Mouse (Mus musculus) heart, embryonic 11.5 days (tissue): ENCODE data around the gene Foxr1. TPM values are rescaled to one million over a fixed set of nuclear protein-coding genes. Genes with fewer than 3 reads are reported as not detected.
"Not testable (repeated sequence)": the region's sequence is repeated elsewhere in the genome, so short reads cannot be mapped to it uniquely, and the experiment has no call there.

Source experiments
- ATAC-seq: fragments of 200-750 bp; cut with Nextera tagmentation; replicated peaks from 2 replicates; pipeline ENCODE4 v1.8.0; 2017; ENCODE audit warnings: moderate library complexity; ENCODE audit not compliant: insufficient number of reproducible peaks, low FRiP score, low TSS enrichment
- H3K27ac ChIP-seq: fragments of 300-500 bp; sonication (generic); 2 replicates; pipeline ENCODE4 v1.5.1; 2014; ENCODE audit warnings: mild to moderate bottlenecking, low read depth, low read length
- H3K27me3 ChIP-seq: fragments of 300-500 bp; sonication (generic); 2 replicates; pipeline ENCODE4 v1.6.1; 2014; ENCODE audit warnings: mild to moderate bottlenecking, low read length, mixed read lengths; ENCODE audit not compliant: control insufficient read depth, insufficient read depth
- H3K36me3 ChIP-seq: fragments of 300-500 bp; sonication (generic); 2 replicates; pipeline ENCODE4 v1.6.1; 2014; ENCODE audit warnings: mild to moderate bottlenecking, low read length, moderate library complexity, mixed read lengths; ENCODE audit not compliant: control insufficient read depth, insufficient read depth
- H3K4me1 ChIP-seq: fragments of 300-500 bp; sonication (generic); 2 replicates; pipeline ENCODE4 v1.6.1; 2014; ENCODE audit warnings: low read length; ENCODE audit not compliant: control insufficient read depth, insufficient read depth
- H3K4me2 ChIP-seq: fragments of 300-500 bp; sonication (generic); 2 replicates; pipeline ENCODE4 v1.6.1; 2014; ENCODE audit warnings: mild to moderate bottlenecking, moderate library complexity
- H3K4me3 ChIP-seq: fragments of 300-500 bp; sonication (generic); 2 replicates; pipeline ENCODE4 v1.5.1; 2014; ENCODE audit warnings: low read depth, low read length
- H3K9ac ChIP-seq: fragments of 300-500 bp; sonication (generic); 2 replicates; pipeline ENCODE4 v1.6.1; 2014; ENCODE audit warnings: mild to moderate bottlenecking, low read depth, low read length, moderate library complexity
- H3K9me3 ChIP-seq: fragments of 300-500 bp; sonication (generic); replicated peaks from 2 replicates; pipeline ENCODE4 v1.6.1; 2016; ENCODE audit warnings: low read length; ENCODE audit not compliant: control insufficient read depth
- WGBS: fragments of 180-500 bp; shearing (Covaris S2); extraction: QIAGEN DNeasy Blood & Tissue Kit; methylation state at CpG from one replicate; pipeline ENCODE4 v1.1.7; 2014; ENCODE audit not compliant: insufficient replicate concordance; 5-methylcytosine and 5-hydroxymethylcytosine counted together
- polyA plus RNA-seq: library from polyadenylated mRNA; unstranded; fragments of >200 nt; fragmentation: Nextera tagmentation; extraction: Ambion mirVana; gene quantifications from 2 replicates; pipeline ENCODE4 v1.2.1, GENCODE M21; 2014

Foxr1 gene
- polyA plus RNA-seq, 1 experiment from 2014 or later = not detected

- no peak overlapping the region for H3K9ac ChIP-seq
These were observed 17.4 kb downstream of the Foxr1 start for GRCm38 (mm10) chr9:44423576-44423975.

GRCm38 (mm10) chr9:44420280-44420898, 20.5 kb downstream of the Foxr1 start:
- 71% methylated on average over 5 of the region's 5 CpGs for WGBS
- no peak for ATAC-seq

More at GRCm38 (mm10) chr9:44423576-44423975, 17.4 kb downstream of the Foxr1 start:
- Histone ChIP-seq H3K27ac (no peak overlapping the region), H3K4me2 (no peak overlapping the region), H3K36me3 (no peaks in the 10 kb centered on the region), H3K4me1 (no peaks in the 10 kb centered on the region; the same call in 1 of the 2 replicates), H3K27me3 (no peaks in the 10 kb centered on the region), H3K4me3 (no peak overlapping the region), H3K9me3 (no peaks in the 10 kb centered on the region)
- 74% methylated on average over 4 of the region's 4 CpGs for WGBS
- no peak for ATAC-seq

GRCm38 (mm10) chr9:44419730-44420129, 21.2 kb downstream of the Foxr1 start:
- H3K4me2 ChIP-seq, H3K4me3 ChIP-seq, H3K36me3 ChIP-seq, H3K4me1 ChIP-seq, H3K27ac ChIP-seq, H3K27me3 ChIP-seq, H3K9ac ChIP-seq, H3K9me3 ChIP-seq, ATAC-seq: not testable (repeated sequence)
- WGBS = 87% methylated on average over 9 of the region's 9 CpGs

More at GRCm38 (mm10) chr9:44420280-44420898, 20.5 kb downstream of the Foxr1 start:
- Histone ChIP-seq H3K4me2 (no peak overlapping the region), H3K4me1 (peaks cover 5% of the 10 kb centered on the region), H3K27ac (no peak overlapping the region), H3K4me3 (no peak overlapping the region), H3K9ac (no peak overlapping the region), H3K27me3 (no peaks in the 10 kb centered on the region), H3K36me3 (no peaks in the 10 kb centered on the region), H3K9me3 (no peaks in the 10 kb centered on the region)

- Histone ChIP-seq H3K4me1 (peaks cover 5% of the 10 kb centered on the region), H3K9ac (peak within 1 kb of the TSS; percentile 80), H3K27ac (peak within 1 kb of the TSS; percentile 54), H3K4me3 (peak within 1 kb of the TSS; percentile 70), H3K36me3 (no peaks in the 10 kb centered on the region), H3K9me3 (no peaks in the 10 kb centered on the region), H3K4me2 (peak within 1 kb of the TSS; percentile 94), H3K27me3 (no peaks in the 10 kb centered on the region)
- no peak for ATAC-seq
- 74% methylated on average over 14 of the region's 14 CpGs for WGBS
These were observed 22.2 kb downstream of the Foxr1 start, which contains the start of gene Ccdc84 for GRCm38 (mm10) chr9:44418519-44419385. Gene Ccdc84, minus strand, starts transcription at chr9:44418569.

GRCm38 (mm10) chr9:44417892-44418363, 23.0 kb downstream of the Foxr1 start:
- Histone ChIP-seq H3K27me3 (no peaks in the 10 kb centered on the region), H3K4me3 (peak overlapping the region; percentile 70), H3K4me2 (peak overlapping the region; percentile 94), H3K4me1 (peaks cover 5% of the 10 kb centered on the region), H3K27ac (peak overlapping the region; percentile 54), H3K36me3 (peaks cover under 1% of the 10 kb centered on the region), H3K9ac (peak overlapping the region; percentile 80), H3K9me3 (no peaks in the 10 kb centered on the region)
- peak; percentile 94 for ATAC-seq
- 1% methylated on average over 38 of the region's 38 CpGs for WGBS

GRCm38 (mm10) chr9:44417156-44417891, 23.6 kb downstream of the Foxr1 start:
- H3K27ac ChIP-seq = peak overlapping the region; percentile 54

GRCm38 (mm10) chr9:44412781-44413180, 28.2 kb downstream of the Foxr1 start:
- H3K36me3 ChIP-seq = peaks cover 26% of the 10 kb centered on the region

More at GRCm38 (mm10) chr9:44417156-44417891, 23.6 kb downstream of the Foxr1 start:
- peaks cover 4% of the 10 kb centered on the region for H3K36me3 ChIP-seq
- no peaks in the 10 kb centered on the region for H3K9me3 ChIP-seq
- peak overlapping the region; percentile 94 for H3K4me2 ChIP-seq
- no peaks in the 10 kb centered on the region for H3K27me3 ChIP-seq
- H3K9ac ChIP-seq = peak overlapping the region; percentile 80
- ATAC-seq = peak; percentile 69
- peak overlapping the region; percentile 70 for H3K4me3 ChIP-seq
- 8% methylated on average over 26 of the region's 26 CpGs for WGBS
- peaks cover 5% of the 10 kb centered on the region for H3K4me1 ChIP-seq

GRCm38 (mm10) chr9:44412306-44412705, 28.6 kb downstream of the Foxr1 start:
- 70% methylated on average over 4 of the region's 4 CpGs for WGBS
- H3K4me2 ChIP-seq = no peak overlapping the region
- no peak overlapping the region for H3K9ac ChIP-seq
- no peak for ATAC-seq
- H3K36me3 ChIP-seq = peaks cover 26% of the 10 kb centered on the region
- H3K4me3 ChIP-seq = no peak overlapping the region
- H3K27me3 ChIP-seq = no peaks in the 10 kb centered on the region
- H3K4me1 ChIP-seq = peaks cover 8% of the 10 kb centered on the region
- H3K27ac ChIP-seq = no peak overlapping the region
- H3K9me3 ChIP-seq = no peaks in the 10 kb centered on the region

More at GRCm38 (mm10) chr9:44412781-44413180, 28.2 kb downstream of the Foxr1 start:
- Histone ChIP-seq H3K9me3 (no peaks in the 10 kb centered on the region), H3K27ac (no peak overlapping the region), H3K4me1 (peaks cover 9% of the 10 kb centered on the region), H3K4me3 (no peak overlapping the region), H3K4me2 (no peak overlapping the region), H3K9ac (no peak overlapping the region), H3K27me3 (no peaks in the 10 kb centered on the region)
- 62% methylated on average over 2 of the region's 2 CpGs for WGBS
- no peak for ATAC-seq
